Mouse (Mus musculus): ENCODE measurements around the gene Herc1. TPM values are rescaled to one million over a fixed set of nuclear protein-coding genes. Genes with fewer than 3 reads are reported as not detected.
"Not testable (repeated sequence)": the region's sequence is repeated elsewhere in the genome, so short reads cannot be mapped to it uniquely, and the experiment has no call there.

The Herc1 gene
- polyA plus RNA-seq, 1 experiment from 2014 or later = 26.9 TPM

- ATAC-seq (ENCODE audit: low FRiP score, low TSS enrichment) = no peak
- no peak overlapping the region for H3K4me3 ChIP-seq (ENCODE audit: low read length)
- H3K9me3 ChIP-seq (ENCODE audit: control insufficient read depth, low read length) = no peaks in the 10 kb centered on the region
- peaks cover 3% of the 10 kb centered on the region; the same call in 1 of the 2 replicates for H3K4me1 ChIP-seq (ENCODE audit: control insufficient read depth, insufficient read depth, low read length)
- WGBS = 87% methylated on average over 3 of the region's 3 CpGs
- H3K4me2 ChIP-seq (replicated peaks; ENCODE audit: low read depth, low read length) = no peak overlapping the region
- H3K9ac ChIP-seq (ENCODE audit: low read depth, low read length) = no peak overlapping the region
- no peaks in the 10 kb centered on the region for H3K27me3 ChIP-seq (ENCODE audit: control insufficient read depth, insufficient read depth, low read length)
- H3K27ac ChIP-seq (ENCODE audit: low read depth, low read length) = no peak overlapping the region
- H3K36me3 ChIP-seq (ENCODE audit: control insufficient read depth, insufficient read depth, low read length) = peaks cover 9% of the 10 kb centered on the region; the same call in 1 of the 2 replicates
Measured at GRCm38 (mm10) chr9:66370334-66370733, 20.1 kb downstream of the Herc1 start.

- Histone ChIP-seq H3K9ac (ENCODE audit: low read depth, low read length) (no peak overlapping the region), H3K36me3 (ENCODE audit: control insufficient read depth, insufficient read depth, low read length) (peaks cover 9% of the 10 kb centered on the region; the same call in 1 of the 2 replicates), H3K27ac (ENCODE audit: low read depth, low read length) (no peak overlapping the region), H3K27me3 (ENCODE audit: control insufficient read depth, insufficient read depth, low read length) (no peaks in the 10 kb centered on the region), H3K4me1 (ENCODE audit: control insufficient read depth, insufficient read depth, low read length) (peaks cover 3% of the 10 kb centered on the region; the same call in 1 of the 2 replicates), H3K4me2 (replicated peaks; ENCODE audit: low read depth, low read length) (no peak overlapping the region), H3K4me3 (ENCODE audit: low read length) (no peak overlapping the region), H3K9me3 (ENCODE audit: control insufficient read depth, low read length) (no peaks in the 10 kb centered on the region)
- no peak for ATAC-seq (ENCODE audit: low FRiP score, low TSS enrichment)
- WGBS = 28% methylated on average over 3 of the region's 3 CpGs
Measured at GRCm38 (mm10) chr9:66370847-66371246, 20.6 kb downstream of the Herc1 start.

GRCm38 (mm10) chr9:66373432-66373831, 23.2 kb downstream of the Herc1 start:
- ATAC-seq (ENCODE audit: low FRiP score, low TSS enrichment) = no peak
- no peak overlapping the region for H3K27ac ChIP-seq (ENCODE audit: low read depth, low read length)
- no peak overlapping the region for H3K4me2 ChIP-seq (replicated peaks; ENCODE audit: low read depth, low read length)
- no peaks in the 10 kb centered on the region for H3K9me3 ChIP-seq (ENCODE audit: control insufficient read depth, low read length)
- WGBS = 95% methylated on average over 3 of the region's 3 CpGs
- H3K9ac ChIP-seq (ENCODE audit: low read depth, low read length) = no peak overlapping the region
- H3K4me3 ChIP-seq (ENCODE audit: low read length) = no peak overlapping the region
- H3K36me3 ChIP-seq (ENCODE audit: control insufficient read depth, insufficient read depth, low read length) = peaks cover 9% of the 10 kb centered on the region; the same call in 1 of the 2 replicates
- no peaks in the 10 kb centered on the region for H3K27me3 ChIP-seq (ENCODE audit: control insufficient read depth, insufficient read depth, low read length)
- H3K4me1 ChIP-seq (ENCODE audit: control insufficient read depth, insufficient read depth, low read length) = peaks cover 3% of the 10 kb centered on the region; the same call in 1 of the 2 replicates

GRCm38 (mm10) chr9:66374495-66375478, 24.5 kb downstream of the Herc1 start:
- Histone ChIP-seq H3K27me3 (ENCODE audit: control insufficient read depth, insufficient read depth, low read length) (no peaks in the 10 kb centered on the region), H3K27ac (ENCODE audit: low read depth, low read length) (no peak overlapping the region), H3K9me3 (ENCODE audit: control insufficient read depth, low read length) (no peaks in the 10 kb centered on the region), H3K4me2 (replicated peaks; ENCODE audit: low read depth, low read length) (no peak overlapping the region), H3K4me3 (ENCODE audit: low read length) (no peak overlapping the region), H3K9ac (ENCODE audit: low read depth, low read length) (no peak overlapping the region), H3K36me3 (ENCODE audit: control insufficient read depth, insufficient read depth, low read length) (peaks cover 9% of the 10 kb centered on the region; the same call in 1 of the 2 replicates), H3K4me1 (ENCODE audit: control insufficient read depth, insufficient read depth, low read length) (no peaks in the 10 kb centered on the region)
- no peak for ATAC-seq (ENCODE audit: low FRiP score, low TSS enrichment)

GRCm38 (mm10) chr9:66383417-66383816, 33.2 kb downstream of the Herc1 start:
- no peak for ATAC-seq (ENCODE audit: low FRiP score, low TSS enrichment)
- H3K27ac ChIP-seq (ENCODE audit: low read depth, low read length) = no peak overlapping the region
- no peaks in the 10 kb centered on the region for H3K27me3 ChIP-seq (ENCODE audit: control insufficient read depth, insufficient read depth, low read length)
- 92% methylated on average over 3 of the region's 3 CpGs for WGBS
- H3K4me1 ChIP-seq (ENCODE audit: control insufficient read depth, insufficient read depth, low read length) = no peaks in the 10 kb centered on the region
- no peaks in the 10 kb centered on the region for H3K9me3 ChIP-seq (ENCODE audit: control insufficient read depth, low read length)
- no peak overlapping the region for H3K4me3 ChIP-seq (ENCODE audit: low read length)
- H3K36me3 ChIP-seq (ENCODE audit: control insufficient read depth, insufficient read depth, low read length) = peaks cover 12% of the 10 kb centered on the region; the same call in 1 of the 2 replicates
- no peak overlapping the region for H3K4me2 ChIP-seq (replicated peaks; ENCODE audit: low read depth, low read length)
- H3K9ac ChIP-seq (ENCODE audit: low read depth, low read length) = no peak overlapping the region

- H3K36me3 ChIP-seq (ENCODE audit: control insufficient read depth, insufficient read depth, low read length) = peaks cover 22% of the 10 kb centered on the region; the same call in 1 of the 2 replicates
- H3K4me3 ChIP-seq (ENCODE audit: low read length); H3K27ac ChIP-seq (ENCODE audit: low read depth, low read length); ATAC-seq (ENCODE audit: low FRiP score, low TSS enrichment); H3K4me1 ChIP-seq (ENCODE audit: control insufficient read depth, insufficient read depth, low read length); H3K27me3 ChIP-seq (ENCODE audit: control insufficient read depth, insufficient read depth, low read length); H3K4me2 ChIP-seq (replicated peaks; ENCODE audit: low read depth, low read length); H3K9ac ChIP-seq (ENCODE audit: low read depth, low read length); H3K9me3 ChIP-seq (ENCODE audit: control insufficient read depth, low read length): not testable (repeated sequence)
- WGBS = 93% methylated on average over 2 of the region's 2 CpGs
Measured at GRCm38 (mm10) chr9:66390338-66390737, 40.1 kb downstream of the Herc1 start.

GRCm38 (mm10) chr9:66393304-66393703, 43.1 kb downstream of the Herc1 start:
- Histone ChIP-seq H3K36me3 (ENCODE audit: control insufficient read depth, insufficient read depth, low read length) (peaks cover 21% of the 10 kb centered on the region; the same call in 1 of the 2 replicates), H3K4me2 (replicated peaks; ENCODE audit: low read depth, low read length) (no peak overlapping the region), H3K9ac (ENCODE audit: low read depth, low read length) (no peak overlapping the region), H3K9me3 (ENCODE audit: control insufficient read depth, low read length) (no peaks in the 10 kb centered on the region), H3K27ac (ENCODE audit: low read depth, low read length) (no peak overlapping the region), H3K4me3 (ENCODE audit: low read length) (no peak overlapping the region), H3K27me3 (ENCODE audit: control insufficient read depth, insufficient read depth, low read length) (no peaks in the 10 kb centered on the region), H3K4me1 (ENCODE audit: control insufficient read depth, insufficient read depth, low read length) (no peaks in the 10 kb centered on the region)
- WGBS = 91% methylated on average over 5 of the region's 5 CpGs
- ATAC-seq (ENCODE audit: low FRiP score, low TSS enrichment) = no peak

- Histone ChIP-seq H3K9ac (ENCODE audit: low read depth, low read length) (no peak overlapping the region), H3K27ac (ENCODE audit: low read depth, low read length) (no peak overlapping the region), H3K36me3 (ENCODE audit: control insufficient read depth, insufficient read depth, low read length) (peaks cover 6% of the 10 kb centered on the region; the same call in 1 of the 2 replicates), H3K4me2 (replicated peaks; ENCODE audit: low read depth, low read length) (no peak overlapping the region), H3K9me3 (ENCODE audit: control insufficient read depth, low read length) (no peaks in the 10 kb centered on the region), H3K4me3 (ENCODE audit: low read length) (no peak overlapping the region), H3K27me3 (ENCODE audit: control insufficient read depth, insufficient read depth, low read length) (no peaks in the 10 kb centered on the region), H3K4me1 (ENCODE audit: control insufficient read depth, insufficient read depth, low read length) (no peaks in the 10 kb centered on the region)
- ATAC-seq (ENCODE audit: low FRiP score, low TSS enrichment) = no peak
Measured at GRCm38 (mm10) chr9:66423492-66423891, 73.2 kb downstream of the Herc1 start.

- no peak for ATAC-seq (ENCODE audit: low FRiP score, low TSS enrichment)
- Histone ChIP-seq H3K36me3 (ENCODE audit: control insufficient read depth, insufficient read depth, low read length) (peaks cover 32% of the 10 kb centered on the region), H3K4me2 (replicated peaks; ENCODE audit: low read depth, low read length) (no peak overlapping the region), H3K9me3 (ENCODE audit: control insufficient read depth, low read length) (no peaks in the 10 kb centered on the region), H3K9ac (ENCODE audit: low read depth, low read length) (no peak overlapping the region), H3K27ac (ENCODE audit: low read depth, low read length) (no peak overlapping the region), H3K4me1 (ENCODE audit: control insufficient read depth, insufficient read depth, low read length) (no peaks in the 10 kb centered on the region), H3K27me3 (ENCODE audit: control insufficient read depth, insufficient read depth, low read length) (no peaks in the 10 kb centered on the region), H3K4me3 (ENCODE audit: low read length) (no peak overlapping the region)
- 95% methylated on average over 8 of the region's 8 CpGs for WGBS
Measured at GRCm38 (mm10) chr9:66440007-66440406, 89.8 kb downstream of the Herc1 start.

Measured in kidney, embryonic 14.5 days (tissue).